Mouse (Mus musculus): ENCODE measurements around the gene Chek2. TPM values are rescaled to one million over a fixed set of nuclear protein-coding genes. Genes with fewer than 3 reads are reported as not detected.

The Chek2 gene
- total and polyA plus RNA-seq, 3 experiments: 25.0 to 41.6 (median 27.6) TPM

DNA sequence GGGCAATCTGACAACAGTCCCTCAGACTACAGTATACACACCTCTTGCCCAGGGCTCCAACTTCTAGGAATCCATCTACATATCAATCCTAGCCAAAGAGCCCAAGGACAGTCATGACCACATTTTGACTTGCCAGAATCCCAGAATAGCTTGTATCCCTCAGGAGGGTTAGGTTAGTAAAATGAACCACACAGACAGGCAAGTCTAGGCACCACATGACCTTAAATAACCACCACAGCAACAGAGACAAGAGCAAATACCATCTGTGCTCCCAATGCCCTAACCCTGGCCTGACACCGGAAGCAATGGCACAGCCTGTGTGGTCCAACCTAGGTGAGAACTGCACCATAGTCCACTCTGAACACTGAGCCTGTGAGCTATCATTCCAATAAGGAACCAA, 33.1 kb upstream of the Chek2 start:
- in situ Hi-C loops (cut with MboI; ENCODE audit: low pct_ligation_motif_present, low pct_unique_long_range_greater_than_20kb, low sequenced_read_pairs): no loop called here
- no peaks in the 10 kb centered on the region for H3K27me3 ChIP-seq (replicated peaks)
- H3K27ac ChIP-seq (ENCODE audit: insufficient read depth, low read depth): no peak overlapping the region
- H3K79me2 ChIP-seq (replicated peaks; ENCODE audit: control insufficient read depth, extremely low read depth, insufficient read depth, poor library complexity, severe bottlenecking): 0 out of 2 replicates have a peak, but pooled peaks cover 4% of the 10 kb centered on the region
- H3K4me1 ChIP-seq (ENCODE audit: control insufficient read depth in 1 of 2, insufficient read depth in 2 of 2): peaks cover 12 to 39% of the 10 kb centered on the region in 2 experiments
- DNase-seq (ENCODE audit: extremely low read depth): no peak
- no peak overlapping the region for H3K4me3 ChIP-seq (replicated peaks in 1 of 3; ENCODE audit: low read depth in 2 of 3, low read length in 2 of 3, poor library complexity in 1 of 3)
- peaks cover 2 to 34% of the 10 kb centered on the region in 2 experiments for H3K36me3 ChIP-seq (replicated peaks in 1 of 2; ENCODE audit: control insufficient read depth in 1 of 2, insufficient read depth in 1 of 2, low read length in 1 of 2)
- H3K4me2 ChIP-seq (ENCODE audit: insufficient read depth, low read depth, poor library complexity, severe bottlenecking): peak overlapping the region; percentile 9; the same call in 1 of the 2 replicates
- no peak for TF ChIP-seq CHD2 (IDR thresholded peaks at IDR 0.05; ENCODE audit: low read length)
- TF ChIP-seq KAT2A (IDR thresholded peaks at IDR 0.05; ENCODE audit: insufficient replicate concordance, low read length): no peak
- TF ChIP-seq TBP (conservative IDR thresholded peaks at IDR 0.05; ENCODE audit: low read depth, low read length): no peak
- no peak for TF ChIP-seq JUND (conservative IDR thresholded peaks at IDR 0.05; ENCODE audit: low read depth, low read length)
- TF ChIP-seq USF2 (conservative IDR thresholded peaks at IDR 0.05; ENCODE audit: low read depth, low read length): no peak
- TF ChIP-seq ZNF384 (IDR thresholded peaks at IDR 0.05; ENCODE audit: low read depth, low read length): no peak
- no peak for TF ChIP-seq JUN (IDR thresholded peaks at IDR 0.05; ENCODE audit: insufficient read depth, low read depth, low read length)
- no peak for TF ChIP-seq MAFK (IDR thresholded peaks at IDR 0.05; ENCODE audit: insufficient replicate concordance, low read length)
- no peak for TF ChIP-seq NRF1 (IDR thresholded peaks at IDR 0.05; ENCODE audit: low read depth, low read length)
- TF ChIP-seq MAX (IDR thresholded peaks at IDR 0.05; ENCODE audit: low read length): no peak
- no peak for TF ChIP-seq EP300 (IDR thresholded peaks at IDR 0.05; ENCODE audit: low read length)
- TF ChIP-seq BHLHE40 (IDR thresholded peaks at IDR 0.05; ENCODE audit: low read depth, low read length): no peak
- no peak for TF ChIP-seq ZKSCAN1 (IDR thresholded peaks at IDR 0.05; ENCODE audit: borderline replicate concordance, low read depth, low read length)
- no peak for TF ChIP-seq MYC (IDR thresholded peaks at IDR 0.05; ENCODE audit: low read depth, low read length)
- no peak for TF ChIP-seq PAX5 (IDR thresholded peaks at IDR 0.05; ENCODE audit: low read length)
- TF ChIP-seq ZC3H11A (IDR thresholded peaks at IDR 0.05; ENCODE audit: low read depth, low read length): no peak
- H3K9ac ChIP-seq (ENCODE audit: insufficient read depth, low read depth): no peak overlapping the region
- no peaks in the 10 kb centered on the region for H3K9me3 ChIP-seq (replicated peaks; ENCODE audit: low read length)
- dilution Hi-C loops (cut with MboI; ENCODE audit: extremely low pct_ligation_motif_present, extremely low pct_unique_long_range_greater_than_20kb, low sequenced_read_pairs): no loop called here

DNA sequence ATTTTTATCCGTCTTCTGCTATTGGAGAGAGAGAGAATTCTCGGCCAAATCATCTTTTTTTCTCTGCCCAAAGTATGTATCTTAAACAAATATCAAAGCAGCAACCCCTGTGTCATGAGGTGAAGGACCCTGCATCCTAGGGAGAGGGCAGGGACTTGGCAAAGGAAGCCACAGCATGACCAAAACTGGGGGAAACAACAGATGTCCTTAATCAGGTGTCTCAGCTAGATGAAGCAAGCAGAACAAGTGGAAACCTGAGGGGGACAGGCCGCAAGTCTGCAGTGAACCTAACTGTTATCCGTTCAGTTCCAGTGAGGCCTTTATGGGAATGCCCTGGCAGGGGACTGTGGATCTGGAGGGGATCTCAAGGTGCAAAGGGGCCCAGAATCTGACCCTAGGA, 32.3 kb upstream of the Chek2 start:
- Histone ChIP-seq H3K27me3 (replicated peaks) (no peaks in the 10 kb centered on the region), H3K4me3 (replicated peaks in 1 of 3; ENCODE audit: low read depth in 2 of 3, low read length in 2 of 3, poor library complexity in 1 of 3) (peak overlapping the region in 2 of 3 experiments; percentile 79 to 95), H3K36me3 (replicated peaks in 1 of 2; ENCODE audit: control insufficient read depth in 1 of 2, insufficient read depth in 1 of 2, low read length in 1 of 2) (peaks cover 2 to 26% of the 10 kb centered on the region in 2 experiments), H3K4me2 (ENCODE audit: insufficient read depth, low read depth, poor library complexity, severe bottlenecking) (peak overlapping the region; percentile 92), H3K9ac (ENCODE audit: insufficient read depth, low read depth) (peak overlapping the region; percentile 22; the same call in 1 of the 2 replicates), H3K9me3 (replicated peaks; ENCODE audit: low read length) (no peaks in the 10 kb centered on the region), H3K79me2 (replicated peaks; ENCODE audit: control insufficient read depth, extremely low read depth, insufficient read depth, poor library complexity, severe bottlenecking) (0 out of 2 replicates have a peak, but pooled peaks cover 4% of the 10 kb centered on the region), H3K27ac (ENCODE audit: insufficient read depth, low read depth) (peak overlapping the region; percentile 56; the same call in 1 of the 2 replicates), H3K4me1 (ENCODE audit: control insufficient read depth in 1 of 2, insufficient read depth in 2 of 2) (peaks cover 12 to 39% of the 10 kb centered on the region in 2 experiments)
- in situ Hi-C loops (cut with MboI; ENCODE audit: low pct_ligation_motif_present, low pct_unique_long_range_greater_than_20kb, low sequenced_read_pairs): no loop called here
- dilution Hi-C loops (cut with MboI; ENCODE audit: extremely low pct_ligation_motif_present, extremely low pct_unique_long_range_greater_than_20kb, low sequenced_read_pairs): no loop called here
- 0 out of 2 replicates have a peak, but pooled peaks have one; percentile 15 for TF ChIP-seq TCF12 (IDR thresholded peaks at IDR 0.05; ENCODE audit: low read depth, low read length)
- TF ChIP-seq IRF4 (IDR thresholded peaks at IDR 0.05; ENCODE audit: low read depth, low read length): no peak
- DNase-seq (ENCODE audit: extremely low read depth): no peak

Data from CH12.LX (cell line).